Mouse (Mus musculus) G1E (cell line): ENCODE data around the gene Tcstv1. TPM values are rescaled to one million over a fixed set of nuclear protein-coding genes. Genes with fewer than 3 reads are reported as not detected.
"Not testable (repeated sequence)": the region's sequence is repeated elsewhere in the genome, so short reads cannot be mapped to it uniquely, and the experiment has no call there.

ENCODE experiments used
- ATAC-seq: 2 replicates; pipeline ENCODE4 v1.8.0; 2016; ENCODE audit warnings: mild to moderate bottlenecking; ENCODE audit not compliant: insufficient number of reproducible peaks, poor library complexity, low FRiP score, severe bottlenecking; ENCODE audit errors: extremely low read depth
- DNase-seq: peaks from one replicate; pipeline ENCODE4 v3.0.0; 2012; ENCODE audit warnings: low spot score
- H3K27me3 ChIP-seq: 2 replicates; pipeline ENCODE4 v1.6.1; 2012; ENCODE audit warnings: mild to moderate bottlenecking, low read length, inconsistent platforms; ENCODE audit not compliant: insufficient read depth
- H3K36me3 ChIP-seq: replicated peaks from 2 replicates; pipeline ENCODE3; 2012; ENCODE audit warnings: mild to moderate bottlenecking, inconsistent platforms
- H3K4me1 ChIP-seq: 2 replicates; pipeline ENCODE4 v1.6.1; 2012; ENCODE audit warnings: low read depth, low read length, inconsistent platforms, mixed read lengths; ENCODE audit not compliant: insufficient read depth
- H3K4me3 ChIP-seq: 2 replicates; pipeline ENCODE4 v1.5.1; 2012; ENCODE audit warnings: low read depth, mild to moderate bottlenecking, inconsistent platforms, low read length, moderate library complexity, mixed read lengths
- H3K9me3 ChIP-seq: replicated peaks from 2 replicates; pipeline ENCODE4 v1.6.1; 2012; ENCODE audit warnings: inconsistent platforms
- polyA plus RNA-seq: library from polyadenylated mRNA; stranded (reverse); fragments of >175 nt; gene quantifications from 2 replicates; pipeline ENCODE4 v1.2.3, GENCODE M21; 2012
- total RNA-seq, 2 experiments: library from RNA; stranded (forward) in 1 of 2; stranded (reverse) in 1 of 2; fragments of 200-1000 nt in 1 of 2; fragments of >200 nt in 1 of 2; fragmentation: Nextera tagmentation in 1 of 2; gene quantifications; 2 replicates each; pipeline ENCODE4 v1.2.3; 2014 to 2017

Tcstv1 gene
- total RNA-seq (2014; fragmentation: Nextera tagmentation) (not detected in 2 replicates), total RNA-seq (2017) (0.17 TPM in 1 of 2 replicates, not detected in the other), polyA plus RNA-seq (not detected in 2 replicates)

GRCm38 (mm10) chr13:119894685-119895084 is at the start of gene Tcstv1:
TSS of gene Tcstv1 (minus strand) at chr13:119894785.
- not testable (repeated sequence) for H3K36me3 ChIP-seq, H3K27me3 ChIP-seq, H3K4me1 ChIP-seq, ATAC-seq, H3K9me3 ChIP-seq, DNase-seq, H3K4me3 ChIP-seq

- H3K36me3 ChIP-seq, H3K4me3 ChIP-seq, H3K27me3 ChIP-seq, H3K9me3 ChIP-seq, DNase-seq, H3K4me1 ChIP-seq, ATAC-seq: not testable (repeated sequence)
Observed at GRCm38 (mm10) chr13:119929172-119929571, 34.6 kb upstream of the Tcstv1 start, which contains the start of gene Gm21761. TSS of gene Gm21761 (minus strand) at chr13:119929272.

- H3K4me3 ChIP-seq, H3K4me1 ChIP-seq, H3K27me3 ChIP-seq, H3K36me3 ChIP-seq, ATAC-seq, H3K9me3 ChIP-seq, DNase-seq: not testable (repeated sequence)
Observed at GRCm38 (mm10) chr13:119924597-119925340, 30.2 kb upstream of the Tcstv1 start.

GRCm38 (mm10) chr13:119916966-119917722 is 22.6 kb upstream of the Tcstv1 start:
- H3K4me3 ChIP-seq, H3K4me1 ChIP-seq, ATAC-seq, H3K27me3 ChIP-seq, H3K36me3 ChIP-seq, DNase-seq, H3K9me3 ChIP-seq: not testable (repeated sequence)

GRCm38 (mm10) chr13:119916449-119916848 is 21.9 kb upstream of the Tcstv1 start:
- not testable (repeated sequence) for DNase-seq, H3K27me3 ChIP-seq, H3K36me3 ChIP-seq, ATAC-seq, H3K4me3 ChIP-seq, H3K4me1 ChIP-seq, H3K9me3 ChIP-seq

- H3K4me3 ChIP-seq, H3K27me3 ChIP-seq, H3K9me3 ChIP-seq, DNase-seq, H3K4me1 ChIP-seq, ATAC-seq, H3K36me3 ChIP-seq: not testable (repeated sequence)
Observed at GRCm38 (mm10) chr13:119898549-119898948, 4.0 kb upstream of the Tcstv1 start.

GRCm38 (mm10) chr13:119886896-119887295 is 7.7 kb downstream of the Tcstv1 start:
- not testable (repeated sequence) for H3K4me1 ChIP-seq, H3K9me3 ChIP-seq, DNase-seq, H3K27me3 ChIP-seq, ATAC-seq, H3K36me3 ChIP-seq, H3K4me3 ChIP-seq

- DNase-seq, H3K36me3 ChIP-seq, ATAC-seq, H3K4me1 ChIP-seq, H3K4me3 ChIP-seq, H3K27me3 ChIP-seq, H3K9me3 ChIP-seq: not testable (repeated sequence)
Observed at GRCm38 (mm10) chr13:119864395-119864999, 30.1 kb downstream of the Tcstv1 start.

GRCm38 (mm10) chr13:119862399-119862798 is 32.2 kb downstream of the Tcstv1 start:
- H3K9me3 ChIP-seq, H3K27me3 ChIP-seq, H3K4me3 ChIP-seq, ATAC-seq, H3K4me1 ChIP-seq, H3K36me3 ChIP-seq, DNase-seq: not testable (repeated sequence)
